Mouse (Mus musculus) CD4-positive, CD25-positive, alpha-beta regulatory T cell, adult 2 months (primary cell): ENCODE measurements around the gene Kcnc1.

Experiments
- DNase-seq: peaks from one replicate; pipeline ENCODE4 v3.0.0-alpha.2; 2012; ENCODE audit warnings: low read depth, low spot score

Gene Kcnc1

DNA sequence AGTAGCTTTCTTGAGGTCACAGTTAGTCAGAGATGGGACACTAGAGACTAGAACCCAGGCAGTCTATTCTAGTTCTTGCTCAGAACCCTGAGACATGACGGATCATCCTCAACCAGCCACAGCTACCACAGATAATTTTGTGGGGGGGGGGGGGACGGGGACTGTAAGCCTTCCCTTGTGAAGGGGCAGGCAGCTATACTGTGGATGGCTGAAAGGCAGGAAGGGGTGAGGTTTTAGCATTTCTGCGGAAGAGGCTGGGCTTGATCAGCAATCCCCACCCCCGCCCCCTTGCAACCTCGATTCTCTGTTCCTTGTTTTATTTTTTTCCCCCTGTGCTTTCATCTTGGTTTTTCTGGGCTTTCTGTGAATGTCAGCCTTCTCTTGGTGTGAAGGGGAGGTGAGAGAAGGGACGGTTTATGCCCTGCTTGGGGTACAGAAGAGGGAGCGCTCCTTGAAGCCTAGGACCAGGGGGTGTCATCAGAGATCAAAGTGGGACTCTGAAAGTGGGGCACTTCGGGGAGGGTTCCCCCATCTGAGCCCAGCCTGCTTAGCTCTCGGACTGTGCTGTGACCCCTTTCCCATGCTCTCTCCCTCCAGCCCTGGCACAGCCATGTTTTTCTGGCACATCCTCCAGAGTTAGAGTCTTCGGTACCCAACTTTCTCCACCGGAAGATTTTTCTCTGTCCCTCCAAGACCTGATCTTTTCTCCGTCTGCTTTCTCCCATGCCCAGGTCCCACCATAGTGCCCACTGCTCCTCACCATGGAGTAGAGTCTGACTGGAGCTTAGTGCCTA is 2.4 kb upstream of the Kcnc1 start:
- DNase-seq, result peak; percentile 28

DNA sequence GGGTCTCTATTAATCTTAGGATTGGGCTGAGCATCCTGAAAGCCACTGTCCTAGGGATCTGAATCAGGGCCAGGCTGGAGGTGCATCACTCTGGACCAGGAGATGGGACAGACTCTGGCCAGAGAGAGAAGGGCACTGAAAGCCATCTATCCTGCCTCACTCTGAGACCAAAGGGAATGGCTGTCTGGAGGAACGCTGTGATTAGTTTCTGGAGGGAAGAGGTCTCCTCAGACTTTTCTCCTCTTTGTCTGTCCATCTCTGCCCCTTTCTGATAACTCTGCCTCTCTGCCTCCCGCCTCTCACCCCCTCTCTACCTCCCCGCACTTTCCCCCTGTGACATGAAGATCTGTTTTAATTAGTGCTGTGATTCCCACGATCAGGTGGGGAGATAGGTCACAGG is 1.4 kb upstream of the Kcnc1 start:
- no peak for DNase-seq

DNA sequence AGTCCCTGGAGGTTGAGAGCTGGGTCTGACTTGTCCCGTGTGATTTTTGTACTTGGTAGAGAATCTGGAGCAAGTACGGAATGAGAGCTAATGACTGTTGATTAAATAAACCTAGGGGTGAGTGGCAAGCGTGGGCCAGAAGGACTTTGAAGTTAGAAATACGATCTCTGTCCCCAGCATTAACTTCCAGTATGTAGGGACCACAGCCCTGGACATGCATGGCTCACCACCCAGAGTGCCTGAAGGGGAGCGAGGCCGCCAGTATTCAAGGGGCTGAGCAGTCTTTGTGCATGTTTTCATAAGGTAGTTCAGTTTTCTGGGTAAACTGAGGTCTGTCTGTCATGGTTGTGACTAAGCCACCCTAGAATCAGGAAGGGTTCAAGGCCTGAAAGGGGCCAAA is 726 bp upstream of the Kcnc1 start:
- no peak for DNase-seq

DNA sequence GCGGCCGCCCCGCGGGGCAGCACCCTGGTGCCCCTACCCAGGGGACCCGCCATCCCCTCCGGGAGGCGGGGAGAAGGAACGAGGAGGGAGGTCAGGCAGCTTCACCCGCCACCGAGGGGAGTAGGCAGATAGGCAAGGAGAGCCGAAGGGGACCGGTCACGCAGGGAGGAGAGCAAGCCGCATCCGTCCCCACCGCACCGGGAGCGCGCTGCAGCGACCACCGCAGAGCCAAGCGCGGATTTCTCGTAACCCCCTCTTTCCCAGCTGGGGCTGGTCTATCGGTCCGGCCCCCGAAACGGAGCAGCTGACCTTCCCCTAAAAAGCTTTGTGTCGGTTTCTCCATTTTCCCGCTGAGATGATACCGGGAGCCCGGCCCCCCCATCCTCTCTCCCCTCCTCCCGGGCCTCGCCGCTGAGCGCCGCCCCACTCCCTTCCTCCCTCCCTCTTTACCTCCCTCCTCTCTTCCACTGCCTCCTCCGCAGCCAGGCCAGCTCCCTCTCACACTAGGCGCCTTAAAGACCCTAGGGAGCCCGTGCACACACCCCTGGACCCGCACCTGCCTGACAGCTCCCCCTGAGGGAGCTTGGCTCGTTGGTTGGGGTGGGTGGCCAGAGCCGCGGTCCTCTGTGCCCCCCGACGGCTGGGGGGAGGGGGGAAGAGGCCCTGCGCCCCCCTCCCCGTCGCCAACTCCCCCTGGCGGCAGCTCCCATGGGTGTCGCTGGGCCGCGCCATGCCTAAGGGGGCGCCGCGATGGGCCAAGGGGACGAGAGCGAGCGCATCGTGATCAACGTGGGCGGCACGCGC is 833 bp downstream of the Kcnc1 start:
- DNase-seq, result peak; percentile 17

DNA sequence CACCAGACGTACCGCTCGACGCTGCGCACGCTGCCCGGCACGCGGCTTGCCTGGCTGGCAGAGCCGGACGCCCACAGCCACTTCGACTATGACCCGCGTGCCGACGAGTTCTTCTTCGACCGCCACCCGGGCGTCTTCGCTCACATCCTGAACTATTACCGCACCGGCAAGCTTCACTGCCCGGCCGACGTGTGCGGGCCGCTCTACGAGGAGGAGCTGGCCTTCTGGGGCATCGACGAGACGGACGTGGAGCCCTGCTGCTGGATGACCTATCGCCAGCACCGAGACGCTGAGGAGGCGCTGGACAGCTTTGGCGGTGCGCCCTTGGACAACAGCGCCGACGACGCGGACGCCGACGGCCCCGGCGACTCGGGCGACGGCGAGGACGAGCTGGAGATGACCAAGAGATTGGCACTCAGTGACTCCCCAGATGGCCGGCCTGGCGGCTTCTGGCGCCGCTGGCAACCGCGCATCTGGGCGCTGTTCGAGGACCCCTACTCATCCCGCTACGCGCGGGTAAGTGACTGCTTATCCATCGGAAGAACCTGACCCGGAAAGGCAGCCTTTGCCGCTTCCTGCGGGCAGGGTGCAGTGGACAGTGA is 1.5 kb downstream of the Kcnc1 start:
- DNase-seq, result no peak

DNA sequence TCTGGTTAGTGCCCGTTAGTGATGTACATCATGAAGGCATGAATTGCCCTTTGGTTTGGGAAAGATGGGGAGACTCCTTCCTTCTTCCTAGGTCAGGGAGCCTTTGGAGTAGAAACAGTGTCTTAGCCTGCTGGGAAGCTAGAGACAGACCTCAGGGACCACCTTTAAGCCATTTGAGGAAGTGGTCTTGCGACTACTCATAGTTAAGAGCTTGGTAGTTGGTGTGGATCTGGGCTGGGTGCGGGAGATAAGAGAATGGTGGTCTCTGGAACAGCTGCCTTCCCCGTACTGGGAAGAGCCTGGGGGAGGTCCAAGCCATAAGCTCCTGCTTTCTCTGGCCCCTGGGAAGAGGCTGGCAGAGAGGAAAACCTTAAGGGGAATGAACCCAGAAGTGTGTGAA is 2.3 kb downstream of the Kcnc1 start:
- DNase-seq, result no peak

DNA sequence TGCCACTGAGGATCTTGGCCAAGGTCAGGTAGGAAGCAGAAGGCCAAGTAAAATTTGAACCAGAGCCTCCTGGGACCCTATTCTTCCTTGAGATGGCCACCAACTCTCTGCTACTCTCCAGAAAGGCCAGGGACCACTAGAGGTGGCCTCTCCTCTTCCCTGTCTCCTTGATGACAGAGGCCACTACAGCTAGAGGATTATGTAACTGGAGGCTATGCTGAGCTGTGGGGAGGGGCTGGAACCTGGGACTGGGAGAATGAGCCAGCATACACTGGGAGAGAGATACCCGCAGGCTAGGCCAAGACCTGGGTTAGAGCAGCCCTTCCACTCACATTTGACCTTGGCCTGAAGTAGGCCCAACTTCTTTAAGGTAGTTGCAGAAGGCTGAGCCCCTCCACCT is 3.4 kb downstream of the Kcnc1 start:
- no peak for DNase-seq

DNA sequence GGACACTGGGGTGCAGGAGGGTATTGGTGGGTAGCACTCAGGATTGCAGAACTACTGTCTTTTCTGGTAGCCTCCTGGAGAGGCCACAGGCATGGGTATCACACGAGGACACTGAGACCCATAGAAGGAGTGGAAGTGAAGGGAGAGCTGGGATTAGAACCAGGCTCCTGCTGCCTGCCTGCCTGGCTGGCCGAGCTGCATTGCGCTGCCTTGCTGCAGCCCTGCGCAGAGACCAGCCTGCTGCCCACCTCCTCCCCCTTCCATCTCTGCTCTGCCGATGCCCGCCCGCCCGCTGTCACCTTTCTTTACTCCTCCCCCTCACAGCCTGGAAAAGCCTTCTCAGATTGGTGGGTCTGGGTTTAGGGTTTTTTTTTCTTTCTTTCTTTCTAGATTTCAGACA is 4.0 kb downstream of the Kcnc1 start:
- no peak for DNase-seq

DNA sequence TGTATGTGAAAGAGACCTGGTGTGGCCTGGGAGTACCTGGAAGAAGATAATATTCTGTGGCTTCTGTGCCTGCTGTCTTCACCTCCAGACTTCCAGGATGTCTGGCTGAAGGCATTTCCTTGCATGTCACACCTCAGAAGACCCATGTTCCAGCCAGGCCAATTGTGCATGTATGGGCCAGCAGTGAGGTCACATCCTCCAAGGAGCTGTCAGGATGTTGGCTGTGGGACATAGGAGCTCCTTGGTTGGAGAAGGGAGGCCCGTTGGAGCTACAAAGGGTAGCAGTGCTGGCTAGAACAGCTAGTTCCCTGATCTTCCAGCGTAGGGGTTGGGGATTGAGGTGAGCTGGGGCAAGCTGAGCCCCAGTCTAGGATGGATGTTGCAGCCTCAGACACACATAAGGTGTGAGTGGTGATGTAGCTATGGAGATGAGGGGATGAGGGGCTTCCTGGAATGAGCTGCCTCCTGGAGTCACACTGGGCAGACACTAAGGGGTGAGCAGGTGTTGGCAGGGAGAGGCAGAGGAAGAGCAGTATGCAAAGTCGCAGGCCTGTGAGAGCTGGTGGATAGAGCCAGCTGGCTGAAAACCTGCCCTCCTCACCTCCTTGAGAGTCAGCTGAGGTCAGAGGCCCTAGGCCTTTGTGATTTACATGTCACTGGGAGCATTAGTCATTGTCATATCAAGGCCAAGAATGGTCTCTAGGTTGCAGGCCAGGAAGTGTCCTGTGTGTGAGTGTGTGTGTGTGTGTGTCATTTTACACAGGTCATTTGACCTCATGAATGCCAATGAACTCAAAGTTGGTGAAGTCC is 5.3 kb downstream of the Kcnc1 start:
- no peak for DNase-seq

DNA sequence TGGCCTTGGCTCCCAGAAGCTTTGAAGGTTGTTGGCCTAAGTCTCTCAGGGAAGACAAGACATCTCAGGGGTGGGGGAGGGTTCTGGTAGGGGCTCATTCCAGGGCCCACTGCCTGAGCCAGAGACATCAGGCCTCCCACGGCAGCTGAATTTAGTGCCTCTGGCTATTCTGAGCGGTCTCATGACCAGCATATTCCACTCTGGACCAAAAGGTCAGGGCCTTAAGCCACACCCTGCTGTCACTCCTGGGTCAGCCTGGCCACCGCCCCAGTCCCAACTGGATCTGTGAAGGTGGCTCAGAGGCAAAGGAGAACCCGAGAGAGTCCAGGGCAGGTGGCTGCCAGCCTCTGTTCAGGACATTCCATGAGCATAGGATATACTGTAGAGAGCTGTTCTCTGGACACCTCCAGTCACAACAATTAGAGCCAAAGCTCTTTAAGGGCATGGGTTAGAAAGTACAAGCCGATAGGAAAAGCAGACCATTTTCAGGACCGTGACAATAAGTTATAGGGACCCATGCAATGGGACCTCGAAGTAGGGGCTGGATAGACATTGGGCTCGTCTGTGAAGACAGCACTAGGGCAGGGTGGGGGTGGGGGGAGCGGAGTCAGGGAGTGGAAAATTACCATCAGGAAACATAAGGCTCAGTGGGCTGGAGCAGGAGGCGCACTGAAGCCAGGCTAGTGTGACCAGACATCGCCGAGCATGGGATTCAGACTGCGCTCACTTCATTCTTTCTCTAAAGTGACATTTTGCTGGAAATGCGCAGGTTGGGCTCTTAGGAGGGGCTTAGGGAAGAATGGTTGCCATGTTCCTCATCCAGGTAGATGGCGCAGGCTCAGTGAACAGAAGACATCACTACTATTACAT is 7.6 kb downstream of the Kcnc1 start:
- no peak for DNase-seq

DNA sequence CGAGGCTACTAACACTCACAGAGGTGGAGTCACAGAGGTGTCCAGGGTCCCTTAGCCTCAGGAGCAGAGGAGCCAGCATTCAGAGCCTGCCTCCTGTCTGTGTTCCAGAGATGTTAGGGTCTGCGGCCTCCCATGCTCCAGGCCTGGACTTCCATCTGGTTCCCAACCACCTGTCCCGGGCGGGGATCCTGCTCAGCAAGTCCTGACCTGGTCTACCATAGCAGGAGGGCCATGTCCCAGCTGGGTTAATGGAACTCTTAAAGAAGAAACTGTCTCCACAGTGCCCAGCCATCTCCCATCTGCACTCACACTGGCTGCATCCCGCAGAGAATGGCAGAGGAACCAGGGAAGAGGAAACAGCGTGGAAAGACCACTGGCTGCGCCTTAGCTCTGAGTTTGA is 8.5 kb downstream of the Kcnc1 start:
- no peak for DNase-seq

DNA sequence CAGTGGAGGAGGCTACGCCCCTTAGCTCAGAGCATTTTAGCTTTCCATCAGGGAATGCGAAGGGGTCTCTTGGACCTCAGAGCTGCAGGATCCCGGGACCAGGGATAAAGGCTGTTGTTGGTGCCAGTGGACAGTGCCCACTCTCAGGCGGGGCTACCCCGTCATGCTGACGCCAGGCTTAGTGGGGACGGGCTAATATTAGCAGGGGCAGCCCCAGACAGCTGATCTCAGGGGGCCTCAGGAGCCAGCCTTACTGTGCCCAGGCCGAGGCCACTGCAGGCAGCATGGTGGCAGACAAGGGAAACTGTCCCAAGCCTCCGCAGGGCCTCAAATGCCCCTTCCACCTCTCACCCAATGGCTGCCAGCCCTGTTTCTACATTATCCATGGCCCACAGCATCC is 12.3 kb downstream of the Kcnc1 start:
- no peak for DNase-seq

DNA sequence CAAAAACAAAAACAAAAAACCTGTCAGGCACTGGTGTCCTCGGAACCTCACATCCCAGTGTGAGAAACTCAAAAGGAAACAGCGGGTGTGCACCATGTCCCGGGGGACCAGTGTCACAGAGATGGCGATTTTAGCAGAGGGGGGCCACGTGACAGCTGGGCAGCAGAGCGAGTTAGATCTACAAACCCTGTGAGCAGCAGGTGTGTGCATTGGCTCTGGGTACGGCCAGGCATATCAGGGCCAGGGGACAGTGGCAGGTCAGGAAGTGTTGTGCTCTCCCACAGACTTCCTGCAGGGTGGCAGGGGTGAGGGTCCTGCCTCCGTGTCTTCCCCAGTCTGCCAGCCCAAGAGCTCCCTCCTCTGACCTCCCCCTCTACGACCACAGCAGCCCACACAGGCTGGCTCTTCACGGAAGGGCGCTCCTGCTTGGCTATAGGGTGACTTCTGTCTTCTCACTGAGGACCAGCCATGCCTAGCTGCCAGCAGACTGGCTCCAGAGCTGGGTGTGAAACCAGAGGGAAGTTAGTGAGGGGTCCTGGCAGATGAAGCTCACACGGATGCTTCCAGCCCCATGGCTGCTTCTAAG is 13.0 kb downstream of the Kcnc1 start:
- no peak for DNase-seq

DNA sequence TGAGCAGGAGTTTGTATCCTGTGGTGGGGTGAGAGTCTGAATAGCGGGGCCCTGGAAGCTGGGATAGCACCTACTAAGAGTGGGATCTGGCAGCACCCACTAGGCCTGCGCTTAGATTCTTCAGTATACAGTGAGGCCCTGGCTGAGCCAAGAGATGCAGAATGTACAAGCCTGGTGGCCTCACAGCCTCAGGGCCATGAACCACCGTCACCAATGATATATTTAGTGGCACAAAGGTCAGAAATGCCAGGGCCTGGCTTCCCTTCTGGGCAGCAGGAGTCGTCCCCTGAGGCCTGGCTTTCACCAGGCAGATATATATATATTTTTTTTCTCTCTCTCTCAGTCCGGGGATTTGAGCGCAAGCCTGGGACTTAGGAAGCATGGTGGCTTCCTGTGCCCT is 14.4 kb downstream of the Kcnc1 start:
- DNase-seq, result no peak

DNA sequence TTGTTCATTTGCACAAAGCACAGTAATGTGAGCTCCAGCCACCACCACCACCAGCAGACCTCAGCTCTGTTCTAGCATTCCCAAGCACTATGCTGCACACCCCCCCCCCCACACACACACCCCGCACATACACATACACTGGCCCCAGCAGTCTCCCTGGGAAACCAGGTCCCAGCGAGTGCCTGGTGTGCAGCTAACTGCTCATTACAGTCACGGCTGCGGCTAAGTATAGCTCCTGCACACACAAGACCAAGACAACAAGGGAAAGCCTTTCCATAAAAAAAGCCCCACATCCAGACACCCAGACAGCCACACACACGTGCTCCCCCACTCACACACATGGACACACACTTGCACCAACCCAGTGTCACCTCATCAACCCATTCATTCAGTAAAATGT is 16.5 kb downstream of the Kcnc1 start:
- DNase-seq, result no peak

DNA sequence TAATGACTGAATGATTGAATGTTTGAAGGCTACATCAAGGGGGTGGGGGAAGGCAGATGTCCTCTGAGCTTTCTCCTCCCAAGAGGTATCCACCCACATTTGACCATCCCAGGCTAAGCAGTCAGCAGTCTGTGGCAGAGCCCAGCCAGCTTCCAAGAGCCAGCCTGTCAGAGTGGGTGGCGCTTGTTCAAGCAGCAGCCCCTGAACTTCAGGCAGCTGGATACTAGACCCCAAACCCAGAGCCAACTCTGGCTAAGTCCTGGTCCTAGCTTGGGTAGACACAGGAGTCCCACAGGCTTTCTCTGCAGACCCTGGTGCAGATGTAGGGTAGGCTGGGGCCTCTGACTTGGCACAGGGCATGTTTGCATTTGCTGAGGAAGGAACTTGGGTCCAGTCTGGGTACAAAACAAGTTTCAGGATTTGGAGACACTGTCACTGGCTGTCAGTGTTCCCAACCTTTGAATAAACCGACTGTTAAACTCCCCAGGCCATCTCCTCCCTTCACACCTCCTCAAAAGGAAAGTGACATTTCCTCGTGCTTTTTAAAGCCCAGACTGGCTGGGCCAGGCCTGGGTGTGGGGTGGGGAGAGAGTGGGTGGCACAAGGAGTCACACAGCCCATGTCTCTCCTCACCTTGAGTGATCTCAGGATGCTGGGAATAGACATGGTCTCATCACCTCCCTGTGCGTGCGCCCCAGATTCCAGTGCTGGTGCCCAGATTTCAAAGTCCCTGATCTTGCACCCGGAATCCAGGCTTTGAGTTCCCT is 17.8 kb downstream of the Kcnc1 start:
- no peak for DNase-seq

DNA sequence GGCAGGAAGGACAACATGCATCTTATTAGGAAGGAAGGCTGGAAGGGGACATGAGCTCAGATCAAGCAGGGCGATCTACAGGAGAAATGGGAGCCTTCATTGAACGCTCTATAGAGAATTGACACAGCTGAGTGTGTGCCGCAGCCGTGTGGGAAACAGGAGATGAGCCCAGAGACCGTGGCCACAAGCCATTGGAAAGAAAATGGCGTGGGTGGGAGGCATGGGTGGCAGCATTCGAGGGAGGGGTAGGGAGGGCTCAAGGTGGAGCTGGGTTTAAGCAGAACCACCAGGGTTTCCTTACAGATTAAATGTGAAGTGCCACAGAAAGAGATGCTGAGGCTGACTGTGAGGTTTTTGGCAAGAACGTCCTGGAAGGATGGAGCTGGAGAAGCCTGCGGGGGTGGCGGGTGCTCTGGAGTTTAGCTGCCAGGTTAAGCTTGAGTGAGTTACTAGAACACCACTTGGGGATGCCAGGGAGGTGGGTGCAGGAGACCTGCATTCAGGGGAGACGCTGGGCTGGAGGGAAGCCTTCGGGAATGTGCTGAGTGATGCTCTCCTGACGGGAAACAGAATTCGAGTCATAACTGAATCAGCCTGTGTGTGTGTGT is 19.6 kb downstream of the Kcnc1 start:
- DNase-seq, result no peak

DNA sequence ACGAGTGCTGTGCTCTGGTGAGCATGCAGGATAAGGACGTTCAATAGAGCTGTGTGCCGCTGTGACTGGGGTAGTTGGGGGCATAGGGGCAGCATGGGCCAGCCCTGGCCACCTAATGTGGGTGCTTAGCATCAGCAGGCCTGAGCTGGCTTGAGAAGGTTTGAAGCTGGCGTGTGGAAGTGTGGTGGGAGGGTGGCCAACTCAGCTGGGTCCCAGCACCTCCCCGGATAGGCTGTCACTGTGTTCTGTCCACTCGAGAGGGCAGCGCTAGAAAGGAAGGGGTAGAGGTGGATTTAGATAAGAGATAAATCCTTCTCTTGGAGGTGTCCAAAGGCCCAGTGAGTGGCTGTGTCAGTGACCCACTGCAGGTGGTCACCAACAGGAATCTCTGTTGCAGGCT is 21.2 kb downstream of the Kcnc1 start:
- no peak for DNase-seq

DNA sequence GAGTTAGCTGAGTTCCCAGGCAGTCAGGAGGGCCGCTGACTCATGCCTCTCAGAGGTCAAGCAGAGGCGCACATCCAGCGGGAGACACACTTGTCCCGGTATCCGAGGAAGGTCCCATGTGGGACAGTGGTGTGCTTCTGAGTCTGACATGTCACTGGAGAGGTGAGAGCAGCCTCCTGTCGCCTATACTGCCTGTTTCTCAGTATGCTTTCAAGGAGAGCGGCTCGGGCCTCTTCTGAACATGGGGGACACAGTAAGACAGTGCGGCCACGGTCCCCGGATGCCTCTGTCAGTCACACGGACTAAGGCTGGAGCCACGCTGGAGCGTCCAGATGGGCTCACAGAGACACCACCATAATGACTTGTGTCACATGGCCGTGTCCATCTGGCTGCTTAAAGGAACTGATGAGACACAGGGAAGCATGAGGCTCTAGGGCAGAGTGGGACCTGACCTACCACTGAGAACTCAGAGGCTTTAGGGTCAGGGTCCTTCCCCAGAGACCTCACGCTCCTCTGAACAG is 21.9 kb downstream of the Kcnc1 start:
- no peak for DNase-seq
